Mouse (Mus musculus) MEL-GATA-1-ER (cell line): ENCODE results near the gene Cabcoco1.

Experiments
- DNase-seq: peaks from one replicate; pipeline ENCODE4 v3.0.0-alpha.2; 2012; ENCODE audit warnings: low read depth; ENCODE audit errors: extremely low read depth

Gene Cabcoco1

DNA sequence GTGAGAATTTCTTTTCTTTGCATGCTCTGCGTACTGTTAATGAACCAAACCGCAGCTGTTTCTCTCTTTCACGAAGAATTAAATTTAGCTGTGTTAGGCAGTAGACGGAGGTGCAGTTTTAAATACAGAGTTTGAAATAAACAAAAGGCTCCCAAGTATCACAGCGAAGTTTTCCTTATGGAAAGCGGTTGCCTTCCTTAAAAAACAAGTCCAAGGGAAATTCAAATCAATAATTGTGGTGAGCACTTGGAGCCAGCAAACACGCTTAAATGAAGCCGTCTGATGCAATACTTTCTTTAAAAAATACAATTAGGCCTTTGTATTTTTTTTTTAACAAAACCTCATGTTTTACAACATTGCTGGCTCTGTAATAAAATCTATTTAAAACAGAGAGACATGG, 101.2 kb downstream of the Cabcoco1 start:
- no peak for DNase-seq

DNA sequence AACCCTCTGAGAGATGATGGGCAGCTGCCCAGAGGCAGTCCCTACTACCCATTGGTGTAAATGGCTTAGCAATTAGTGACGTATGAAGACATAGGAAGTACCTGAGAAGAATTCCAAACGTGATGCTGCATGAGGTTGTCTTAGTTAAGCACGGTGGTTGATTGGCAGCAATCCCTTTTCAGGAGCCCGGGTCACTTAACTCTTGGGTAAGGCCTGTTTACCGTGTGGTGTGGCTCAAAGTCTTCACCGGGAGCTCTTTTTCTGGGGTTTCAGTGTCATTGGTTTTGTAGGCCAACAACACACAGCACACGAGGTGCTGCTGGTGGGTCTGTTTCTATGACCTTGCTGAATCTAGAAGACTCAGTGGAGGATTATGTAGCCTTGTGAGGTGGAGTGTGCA, 105.9 kb downstream of the Cabcoco1 start:
- DNase-seq: no peak

DNA sequence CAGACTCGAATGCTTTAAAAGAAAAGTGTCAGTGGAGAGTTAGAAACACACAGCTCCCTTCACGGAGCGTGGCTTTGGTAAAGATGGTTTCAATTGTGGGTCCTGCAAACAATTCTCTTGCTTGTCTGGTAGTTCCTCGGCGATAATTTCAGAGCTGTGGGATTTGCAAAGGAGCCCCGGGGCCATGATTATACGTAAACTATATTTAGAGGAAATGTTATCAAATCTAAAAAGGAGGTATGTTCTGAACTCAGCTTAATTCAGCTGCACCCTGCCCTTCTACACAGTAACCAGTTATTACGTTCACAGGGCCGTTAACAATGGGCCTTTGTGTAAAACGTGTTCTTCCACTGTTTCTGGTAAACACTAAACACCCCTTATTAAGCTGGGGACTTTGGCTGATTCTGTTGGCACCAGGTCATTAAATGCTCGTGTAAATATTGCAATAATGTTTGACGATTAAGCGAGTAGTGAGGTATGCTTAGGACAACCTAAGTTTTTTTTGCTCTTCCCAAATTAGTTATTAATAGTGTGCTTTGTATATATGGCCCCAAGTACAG, 106.6 kb downstream of the Cabcoco1 start:
- no peak for DNase-seq

DNA sequence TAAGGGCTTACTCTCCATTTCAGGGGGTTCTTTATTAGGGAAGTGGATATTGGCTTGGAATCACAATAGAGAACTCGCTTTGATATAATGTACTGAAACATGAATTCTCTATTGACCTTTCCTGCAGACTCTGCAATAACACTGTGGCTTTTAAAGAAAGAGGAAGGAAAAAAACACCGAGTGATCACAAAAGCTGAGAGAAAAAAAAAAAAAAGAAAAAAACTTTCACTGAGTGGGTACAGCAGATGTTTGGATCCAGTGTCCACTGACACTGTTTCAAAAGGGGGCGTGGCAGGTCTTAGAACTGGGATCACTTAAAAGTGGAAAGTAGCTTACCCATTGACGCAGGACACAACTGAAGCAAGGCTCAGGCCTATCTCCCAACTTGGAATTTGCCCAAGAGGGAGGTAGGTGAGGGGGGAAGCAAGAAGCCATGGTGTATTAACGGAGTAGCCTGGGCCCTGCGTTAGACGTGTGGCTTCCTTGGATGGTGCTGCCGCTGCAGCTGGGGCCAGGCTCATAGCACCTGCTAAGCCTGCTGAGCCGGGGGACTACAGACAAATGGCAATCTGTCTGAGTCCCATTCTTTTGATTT, 107.6 kb downstream of the Cabcoco1 start:
- no peak for DNase-seq

DNA sequence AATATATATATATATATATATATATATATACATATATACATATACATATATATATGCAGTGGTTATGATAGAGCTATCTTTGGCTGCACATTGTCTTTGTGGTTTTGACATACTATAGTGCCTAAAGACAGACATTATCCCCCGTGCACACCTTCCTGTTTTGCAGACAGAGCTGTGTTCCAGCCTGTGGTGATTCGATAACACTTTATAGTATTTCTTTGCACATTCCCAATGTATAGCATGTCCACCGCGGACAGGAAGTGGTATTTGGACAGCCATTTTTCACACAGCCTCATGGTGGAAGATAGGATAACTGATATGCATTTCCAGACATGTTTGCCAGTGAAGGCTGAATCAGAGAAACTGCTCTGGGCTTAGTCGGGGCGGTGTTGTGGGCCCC, 110.3 kb downstream of the Cabcoco1 start:
- DNase-seq: no peak

DNA sequence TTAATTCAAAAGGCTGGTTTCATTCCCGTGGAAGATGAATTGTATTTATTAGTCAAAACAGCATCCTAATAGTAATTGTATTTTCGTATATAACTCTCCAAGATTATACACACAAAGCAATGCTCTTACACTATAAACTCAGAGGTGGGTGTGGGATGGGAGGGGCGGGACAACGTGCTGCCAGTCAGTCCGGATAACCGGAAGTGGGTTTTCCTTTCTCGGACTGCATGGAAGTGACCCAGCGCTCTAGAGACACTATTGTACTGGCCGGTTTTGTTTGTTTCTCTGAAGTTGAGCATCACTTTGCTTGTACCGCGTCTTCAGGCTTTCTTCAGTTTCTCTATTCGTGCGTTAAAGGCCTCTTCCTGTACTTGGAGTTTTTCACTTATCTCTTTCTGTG, 110.8 kb downstream of the Cabcoco1 start:
- no peak for DNase-seq

DNA sequence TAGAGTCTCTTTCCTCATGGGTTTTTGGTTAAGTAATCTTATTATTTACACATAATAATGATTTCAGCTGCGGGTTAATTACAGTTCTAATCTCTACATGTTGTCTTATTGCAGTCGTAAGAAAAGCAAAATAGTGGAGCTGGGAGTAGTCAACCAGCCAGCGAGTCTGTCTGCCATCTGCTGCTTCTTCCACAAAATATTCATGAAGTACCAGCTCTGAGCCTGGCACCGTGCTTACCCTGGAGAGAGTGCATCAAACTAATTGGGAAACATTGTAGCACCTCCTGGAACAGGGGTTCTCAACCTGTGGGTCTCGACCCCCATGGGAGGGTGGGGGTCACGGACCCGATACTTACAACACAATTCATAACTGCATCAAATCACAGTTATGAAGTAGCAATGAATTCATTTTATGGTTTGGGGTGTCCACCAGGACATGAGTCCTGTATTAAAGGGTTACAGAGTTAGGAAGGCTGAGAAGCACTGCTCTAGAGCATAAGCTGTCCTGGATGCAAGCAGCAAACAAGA, 121.2 kb downstream of the Cabcoco1 start:
- DNase-seq: no peak

DNA sequence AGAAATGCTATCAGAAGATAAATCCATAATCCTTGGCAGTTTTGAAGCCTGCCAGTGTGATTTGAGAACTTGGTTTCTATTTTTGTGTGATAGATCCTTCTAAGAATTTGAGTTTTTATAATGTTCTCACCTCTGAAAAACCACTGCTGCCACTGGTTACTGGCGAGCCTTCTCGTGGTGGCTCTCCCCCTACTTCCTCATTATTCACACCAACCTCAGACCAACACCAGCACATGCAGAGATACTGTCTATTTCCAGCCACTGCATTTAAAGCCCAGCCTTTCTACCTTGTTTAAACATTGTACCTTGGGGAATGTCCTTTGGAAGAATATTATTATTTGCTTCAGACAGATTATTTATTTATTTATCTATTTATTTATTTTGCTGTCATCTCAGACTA, 121.8 kb downstream of the Cabcoco1 start:
- no peak for DNase-seq

DNA sequence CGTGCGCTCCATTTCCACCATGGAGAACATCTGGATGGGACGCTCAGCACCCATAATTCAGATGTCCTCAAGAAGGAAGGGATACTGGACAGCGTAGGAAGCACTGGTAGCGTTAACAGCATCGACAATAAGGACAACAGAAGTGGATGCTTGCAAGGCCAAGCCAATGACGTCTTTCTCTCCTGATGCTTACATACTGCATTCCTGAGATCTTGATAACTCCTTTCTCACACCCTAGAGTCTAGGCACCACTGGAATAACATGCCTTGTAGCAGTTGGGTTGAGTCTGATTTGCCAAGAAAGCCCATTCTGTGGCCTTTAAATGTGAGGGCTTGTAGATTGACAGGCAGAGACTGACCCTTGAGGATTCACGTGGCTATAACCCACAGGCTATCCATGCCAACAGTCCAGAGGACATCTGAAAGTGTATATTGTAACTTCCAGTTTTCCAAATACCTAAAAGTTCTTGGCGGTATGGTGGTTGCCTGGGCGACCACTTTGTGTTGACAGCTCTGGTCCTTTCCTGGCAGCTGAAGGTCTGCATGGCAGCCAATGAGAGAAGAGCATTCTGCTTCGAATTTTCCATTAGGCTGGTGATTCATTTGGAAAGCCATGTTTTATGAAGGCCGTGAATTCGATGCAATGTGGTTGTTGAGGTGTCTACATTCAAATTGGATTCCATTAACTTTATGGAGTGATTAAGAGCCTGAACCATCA, 124.5 kb downstream of the Cabcoco1 start:
- DNase-seq: no peak

DNA sequence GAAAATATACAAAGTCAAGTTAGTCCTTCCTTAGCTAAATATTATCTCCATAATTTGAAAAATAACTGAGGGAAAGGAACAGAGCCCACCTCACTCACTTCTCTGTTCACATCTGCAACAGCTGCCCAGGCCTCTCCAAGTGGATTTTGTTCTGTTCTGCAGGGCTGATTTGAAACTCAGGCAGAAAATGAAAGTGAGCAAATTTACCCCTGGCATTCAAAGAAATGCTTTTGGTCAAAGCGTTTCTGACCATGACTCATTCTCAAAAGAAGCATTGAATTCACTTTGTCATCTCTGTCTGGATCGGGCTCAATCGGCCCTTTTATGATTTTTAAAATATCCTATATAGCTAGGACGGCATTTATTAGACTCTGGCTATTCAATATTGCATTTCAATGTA, 135.8 kb downstream of the Cabcoco1 start:
- DNase-seq: no peak

DNA sequence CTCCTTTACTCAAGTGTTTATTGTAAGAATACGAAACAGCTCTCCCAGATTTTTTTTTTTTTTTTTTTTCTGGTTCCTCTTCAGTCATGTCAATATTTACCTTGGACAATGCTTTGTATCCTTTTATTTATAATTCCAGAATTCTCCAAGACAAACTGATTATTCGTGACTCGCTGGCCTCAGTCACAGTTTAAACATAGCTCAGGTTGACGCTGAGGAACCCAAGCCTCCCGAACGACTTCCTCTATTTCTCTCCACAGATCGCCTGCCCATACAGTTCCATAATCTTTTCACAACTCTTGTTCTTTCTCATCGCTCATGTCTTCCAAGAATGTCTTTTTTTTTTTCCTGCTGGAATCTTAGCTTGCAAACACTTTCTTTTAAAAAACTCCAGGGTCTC, 144.9 kb downstream of the Cabcoco1 start:
- DNase-seq: no peak

DNA sequence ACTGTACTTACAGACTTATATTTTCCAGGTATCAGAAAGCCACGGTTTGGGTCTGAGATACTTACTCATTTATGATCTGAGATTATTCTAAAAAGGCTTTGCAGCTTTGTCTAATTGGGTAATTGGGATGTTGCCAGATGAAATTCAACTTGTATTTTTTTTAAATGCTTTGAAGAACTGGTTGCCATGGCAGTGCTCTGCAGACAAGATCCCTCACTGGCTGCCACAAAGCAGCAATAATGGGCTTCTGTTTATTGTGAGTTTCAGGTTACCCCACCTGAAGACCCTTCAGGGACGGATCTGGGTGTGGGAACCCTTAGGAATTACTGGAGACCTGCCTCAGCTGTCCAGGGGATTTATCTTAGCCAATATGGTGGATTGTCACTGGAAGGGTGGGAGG, 145.6 kb downstream of the Cabcoco1 start:
- no peak for DNase-seq

DNA sequence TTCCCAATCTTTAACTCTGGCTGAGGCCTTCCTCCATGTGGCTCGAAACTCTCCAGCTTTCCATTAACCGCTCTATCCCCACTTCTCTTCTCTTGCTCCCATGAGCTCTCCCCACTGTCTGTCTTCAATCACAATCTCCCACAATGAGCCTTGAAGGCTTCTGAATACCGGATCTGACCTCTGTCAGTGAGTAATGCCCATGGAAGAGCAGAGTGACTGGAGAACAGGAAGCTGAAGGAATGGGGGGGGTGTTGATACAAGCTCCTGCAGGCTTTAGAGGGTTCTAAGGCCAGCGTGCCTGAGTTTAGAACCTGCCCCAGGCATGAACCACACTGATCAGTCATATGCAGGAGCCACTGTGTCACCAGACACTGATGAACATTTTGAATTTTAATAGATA, 150.1 kb downstream of the Cabcoco1 start:
- DNase-seq: no peak

DNA sequence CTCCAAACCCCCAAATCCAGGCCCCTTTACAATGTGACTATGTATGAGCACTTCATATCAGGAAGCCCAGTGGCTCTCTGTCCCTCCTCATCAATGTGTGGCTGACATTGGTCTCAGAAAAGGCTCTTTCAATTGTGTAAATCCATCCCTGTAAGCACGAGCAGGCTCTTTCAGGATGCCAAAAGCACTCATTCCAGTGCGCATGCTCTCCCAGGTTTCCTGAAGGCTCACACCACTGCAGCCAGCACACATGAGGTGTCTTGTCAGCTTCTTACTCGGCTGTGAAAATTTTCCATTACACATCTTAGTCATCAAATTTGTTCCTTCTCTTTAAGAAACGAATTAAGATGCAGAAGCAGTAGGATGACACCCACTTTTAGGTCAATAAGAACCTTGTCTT, 152.9 kb downstream of the Cabcoco1 start:
- no peak for DNase-seq

DNA sequence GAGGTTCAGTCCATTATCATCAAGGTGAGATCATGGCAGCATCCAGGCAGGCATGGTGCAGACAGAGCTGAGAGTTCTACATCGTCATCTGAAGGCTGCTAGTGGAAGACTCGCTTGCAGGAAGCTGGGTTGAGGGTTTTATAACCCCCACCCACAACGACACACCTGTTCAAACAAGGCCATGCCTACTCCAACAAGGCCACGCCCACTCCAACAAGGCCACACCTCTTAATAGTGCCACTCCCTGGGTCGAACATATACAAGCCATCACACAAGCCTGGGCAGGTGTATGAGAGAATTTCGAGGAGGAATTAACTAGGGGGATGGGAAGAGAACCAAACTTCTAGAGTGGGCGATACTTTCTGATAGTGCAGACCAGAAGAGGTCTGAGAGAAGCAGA, 153.6 kb downstream of the Cabcoco1 start:
- DNase-seq: no peak
